Mouse (Mus musculus) layer of hippocampus, adult 11-12 months (tissue): ENCODE measurements around the gene Kndc1.

ENCODE experiments used
- DNase-seq: peaks from one replicate; pipeline ENCODE4 v3.0.0; 2022; ENCODE audit warnings: low spot score

Kndc1 gene

GRCm38 (mm10) chr7:139894655-139895557 is at the start of gene Kndc1:
Gene Kndc1, plus strand, starts transcription at chr7:139894696.
- DNase-seq = peak; percentile 80

DNA sequence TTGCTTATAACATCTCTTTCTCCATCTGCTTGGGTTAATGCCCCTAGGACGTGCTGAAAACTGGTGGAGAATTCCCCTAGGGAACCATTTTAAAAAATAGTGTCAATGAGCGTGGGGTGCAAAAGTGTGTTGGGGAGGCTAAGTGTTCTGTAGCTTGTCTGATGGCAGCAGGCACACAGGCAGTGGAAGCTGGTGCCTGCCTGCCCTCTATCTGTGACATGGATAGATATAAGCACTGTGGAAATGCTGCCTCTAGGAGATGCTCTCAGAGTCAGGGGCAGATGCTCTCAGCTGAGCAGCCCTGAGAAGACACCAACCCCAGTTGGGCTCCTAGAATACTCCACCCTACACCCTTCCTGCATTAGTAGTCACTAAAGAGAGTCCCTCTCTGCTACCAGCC is 49.4 kb upstream of the Kndc1 start:
- DNase-seq = no peak

DNA sequence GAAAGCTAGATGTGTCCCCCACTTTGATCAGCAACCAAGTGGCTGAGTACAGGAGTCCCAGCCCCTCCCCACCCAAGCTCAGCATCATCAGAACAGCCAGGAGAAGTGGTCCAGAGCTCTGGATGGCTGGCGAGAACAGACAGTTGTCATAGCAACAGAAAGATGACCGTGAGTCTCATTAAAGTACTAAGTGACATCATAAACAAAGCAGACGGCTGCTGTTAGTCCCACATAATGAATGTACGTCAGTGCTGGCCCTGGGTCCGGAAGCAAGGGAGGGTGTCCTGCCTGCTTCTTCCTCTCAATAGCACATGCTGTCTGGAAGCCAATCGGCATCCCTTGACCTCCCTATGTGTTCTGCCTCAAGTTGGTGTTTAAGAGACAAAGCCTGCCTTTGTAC is 44.3 kb upstream of the Kndc1 start:
- no peak for DNase-seq

DNA sequence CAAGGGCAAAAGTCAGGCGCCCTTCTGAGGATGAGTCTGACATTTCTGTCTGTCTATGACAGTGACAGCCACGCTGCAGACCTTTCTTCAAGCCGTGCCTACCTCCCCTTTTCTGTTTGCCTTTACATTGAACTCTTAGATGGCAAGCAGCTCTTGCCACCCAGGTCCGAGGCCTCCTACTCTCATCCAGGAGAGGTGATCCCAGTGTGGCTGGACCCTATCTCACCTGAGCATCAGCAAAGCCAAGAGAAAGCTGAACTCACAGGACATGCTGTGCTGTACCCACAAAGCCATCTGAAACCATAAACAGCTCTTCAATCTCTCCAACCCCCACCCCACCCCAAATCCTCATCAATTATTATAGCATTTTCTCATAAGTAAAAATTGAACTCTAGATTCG is 43.8 kb upstream of the Kndc1 start:
- no peak for DNase-seq

- peak; percentile 44 for DNase-seq
Measured at GRCm38 (mm10) chr7:139851098-139851497, 43.4 kb upstream of the Kndc1 start.

- no peak for DNase-seq
Measured at GRCm38 (mm10) chr7:139855261-139855660, 39.2 kb upstream of the Kndc1 start.

DNA sequence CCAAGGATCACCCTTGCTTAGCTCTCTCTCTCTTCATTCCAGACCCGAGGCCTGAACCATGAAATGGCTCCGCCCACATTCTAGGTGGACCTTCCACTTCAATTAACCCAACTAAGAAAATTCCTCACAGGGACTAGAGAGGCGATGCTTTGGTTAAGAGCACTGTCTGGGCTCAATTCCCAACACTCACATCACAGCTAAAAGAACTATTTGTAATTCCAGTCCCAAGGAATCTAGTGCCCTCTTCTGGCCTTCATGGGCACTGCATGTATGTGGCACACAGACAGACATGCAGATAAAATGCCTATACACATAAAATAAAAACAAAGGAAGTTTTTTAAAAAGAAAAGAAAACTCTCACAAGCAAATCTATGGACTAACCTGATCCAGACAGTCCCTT is 33.1 kb upstream of the Kndc1 start:
- peak; percentile 82 for DNase-seq

- no peak for DNase-seq
Measured at GRCm38 (mm10) chr7:139863076-139863475, 31.4 kb upstream of the Kndc1 start.

DNA sequence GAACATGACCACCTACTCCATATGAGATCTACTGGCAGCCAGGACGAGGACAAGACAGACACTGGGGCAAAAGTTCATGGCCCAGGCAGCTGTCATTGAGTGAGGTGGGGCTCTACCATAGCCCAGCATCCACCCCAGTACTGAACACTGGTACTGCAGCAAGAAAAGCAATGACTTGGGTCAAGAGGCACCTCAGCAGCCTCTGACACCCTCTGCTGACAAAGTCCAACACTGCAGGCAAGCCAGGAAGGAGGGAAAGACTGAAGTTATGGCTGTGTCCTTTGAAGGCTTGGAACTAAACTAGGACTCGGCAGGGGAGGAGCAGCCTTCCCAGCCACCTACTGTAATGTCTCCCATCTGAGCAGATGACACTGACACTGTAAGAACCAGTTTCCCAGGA is 30.2 kb upstream of the Kndc1 start:
- DNase-seq = no peak

DNA sequence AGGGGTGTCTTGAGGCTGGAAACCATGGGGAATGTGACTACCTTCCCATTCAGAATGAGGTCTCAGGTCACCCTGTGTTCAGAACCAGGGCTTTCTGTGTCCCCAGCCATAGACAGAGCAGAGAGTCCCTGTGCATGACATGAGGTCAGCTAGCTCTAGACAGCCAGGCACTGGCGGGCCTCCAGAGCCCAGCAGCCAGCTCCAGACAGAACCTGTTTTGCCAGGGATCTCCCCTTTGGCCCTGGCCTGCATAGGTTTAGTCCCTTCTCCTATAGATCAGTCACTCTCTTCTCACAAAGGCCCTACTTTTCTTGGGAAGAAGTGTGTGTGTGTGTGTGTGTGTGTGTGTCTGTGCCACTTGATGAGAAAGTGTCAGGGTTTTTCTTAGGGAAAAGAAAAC is 29.6 kb upstream of the Kndc1 start:
- DNase-seq = no peak

GRCm38 (mm10) chr7:139871014-139871413 is 23.5 kb upstream of the Kndc1 start:
- no peak for DNase-seq

- DNase-seq = peak; percentile 68
Measured at GRCm38 (mm10) chr7:139877167-139877792, 17.2 kb upstream of the Kndc1 start.

DNA sequence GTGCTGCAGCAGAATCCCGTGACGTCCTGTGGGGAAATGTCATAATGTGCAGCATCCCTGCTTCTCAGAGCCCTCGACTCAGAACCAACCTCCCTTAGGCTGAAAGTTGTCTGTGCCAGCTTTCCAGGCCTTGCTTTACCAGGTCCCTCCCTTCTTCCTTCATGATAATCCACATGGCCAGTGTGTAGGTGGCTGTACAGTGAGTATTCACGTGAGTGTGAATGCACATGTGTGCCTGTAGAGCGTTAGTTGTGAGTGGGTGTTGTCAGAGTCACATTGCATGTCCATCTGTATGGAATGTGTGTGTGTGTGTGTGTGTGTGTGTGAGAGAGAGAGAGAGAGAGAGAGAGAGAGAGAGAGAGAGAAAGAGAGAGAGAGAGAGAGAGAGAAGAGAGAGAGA is 16.4 kb upstream of the Kndc1 start:
- no peak for DNase-seq

GRCm38 (mm10) chr7:139878621-139879020 is 15.9 kb upstream of the Kndc1 start:
- no peak for DNase-seq

DNA sequence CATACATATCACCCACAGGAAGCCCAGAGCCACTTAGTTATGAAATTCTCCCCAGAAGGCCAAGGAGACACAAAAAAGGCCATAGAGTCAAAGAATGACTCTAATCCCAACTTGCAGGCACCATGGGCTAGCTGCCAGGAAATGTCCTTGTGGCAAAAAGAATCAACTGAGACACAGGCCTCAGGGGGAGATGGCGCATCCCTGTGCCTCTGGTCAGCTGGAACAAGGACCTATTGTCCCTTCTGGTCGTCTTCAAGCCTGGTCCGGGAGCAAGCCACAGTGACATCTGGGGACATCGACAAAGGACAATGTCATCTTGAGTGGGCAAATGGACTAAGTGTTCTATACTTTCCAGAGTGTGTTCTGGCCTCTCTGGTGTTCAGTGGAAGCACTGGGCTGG is 11.0 kb upstream of the Kndc1 start:
- no peak for DNase-seq

DNA sequence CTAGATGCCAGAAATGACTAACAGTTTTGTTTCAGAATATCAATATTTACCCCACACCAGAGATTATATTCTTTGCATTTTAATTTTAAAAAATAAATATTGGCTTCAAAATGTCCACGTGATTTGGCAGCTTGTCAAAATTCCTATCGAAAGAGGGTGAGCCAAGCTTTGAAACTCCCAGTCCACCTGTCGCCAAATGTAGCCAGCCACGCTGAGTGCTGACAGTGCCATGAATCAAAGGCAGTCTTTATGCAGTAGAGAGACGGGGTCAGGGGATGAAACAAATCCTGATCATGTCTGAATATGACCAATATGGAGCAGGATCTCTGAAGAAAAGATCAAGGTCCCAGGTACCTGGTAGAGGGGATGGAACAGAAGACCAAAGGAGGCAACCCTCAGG is 2.7 kb upstream of the Kndc1 start:
- no peak for DNase-seq

- DNase-seq = no peak
Measured at GRCm38 (mm10) chr7:139896271-139896670, 1.8 kb downstream of the Kndc1 start.

DNA sequence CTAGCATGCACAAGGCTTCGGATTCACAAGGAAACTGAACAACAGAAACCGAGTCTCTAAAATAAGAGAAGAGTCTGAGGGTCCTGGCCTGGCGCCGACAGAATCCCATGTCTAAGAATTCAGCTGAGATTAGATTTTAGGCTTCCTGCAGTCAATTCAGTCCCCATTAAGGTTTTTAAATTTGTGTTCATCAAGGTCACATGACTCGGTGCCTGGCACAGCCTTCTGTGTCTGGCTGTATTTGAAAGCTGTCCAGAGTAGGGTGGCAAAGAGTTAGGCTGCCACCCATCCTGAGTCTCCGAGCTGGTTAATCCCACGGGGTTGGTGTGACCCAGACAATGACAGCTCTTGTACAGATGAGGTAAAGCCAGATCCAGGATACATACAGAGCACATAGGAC is 2.3 kb downstream of the Kndc1 start:
- DNase-seq = no peak

GRCm38 (mm10) chr7:139898606-139899005 is 4.1 kb downstream of the Kndc1 start:
- DNase-seq = no peak

GRCm38 (mm10) chr7:139899505-139899904 is 5.0 kb downstream of the Kndc1 start:
- peak; percentile 63 for DNase-seq

DNA sequence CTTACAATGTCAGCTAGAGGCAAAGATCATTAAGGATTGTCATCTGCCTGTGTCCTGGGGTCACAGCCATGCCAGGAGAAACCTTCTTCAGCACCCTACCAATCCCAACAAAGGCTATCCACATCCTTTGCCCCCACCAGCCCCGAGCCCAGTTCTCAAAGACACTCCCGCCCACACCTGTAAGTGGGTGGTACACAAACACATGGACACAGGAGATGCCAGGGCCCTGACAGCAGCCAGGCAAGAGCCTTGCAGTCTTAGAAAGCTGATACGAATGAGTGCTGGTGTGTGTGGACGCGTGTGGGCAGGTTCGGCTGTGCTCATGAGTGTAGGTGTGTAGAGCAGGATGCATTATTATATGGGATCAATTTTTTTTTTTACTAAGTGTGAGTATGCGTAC is 6.0 kb downstream of the Kndc1 start:
- no peak for DNase-seq

DNA sequence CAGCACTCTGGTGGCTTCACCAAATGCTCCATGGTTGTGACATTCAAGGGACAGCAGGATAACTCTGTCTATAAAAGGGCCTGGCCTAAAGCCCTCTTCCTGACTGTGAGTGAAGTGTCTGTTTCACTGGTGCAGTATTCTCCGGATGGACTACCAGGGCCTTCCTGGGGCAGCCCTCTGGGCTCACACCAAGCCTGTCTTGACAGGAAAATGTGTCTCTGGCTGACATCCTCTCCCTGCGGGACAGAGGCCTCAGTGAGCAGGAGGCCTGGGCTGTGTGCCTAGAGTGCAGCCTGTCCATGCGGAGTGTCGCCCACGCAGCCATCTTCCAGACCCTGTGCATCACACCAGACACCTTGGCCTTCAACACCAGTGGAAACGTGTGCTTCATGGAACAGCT is 6.4 kb downstream of the Kndc1 start:
- DNase-seq = no peak

DNA sequence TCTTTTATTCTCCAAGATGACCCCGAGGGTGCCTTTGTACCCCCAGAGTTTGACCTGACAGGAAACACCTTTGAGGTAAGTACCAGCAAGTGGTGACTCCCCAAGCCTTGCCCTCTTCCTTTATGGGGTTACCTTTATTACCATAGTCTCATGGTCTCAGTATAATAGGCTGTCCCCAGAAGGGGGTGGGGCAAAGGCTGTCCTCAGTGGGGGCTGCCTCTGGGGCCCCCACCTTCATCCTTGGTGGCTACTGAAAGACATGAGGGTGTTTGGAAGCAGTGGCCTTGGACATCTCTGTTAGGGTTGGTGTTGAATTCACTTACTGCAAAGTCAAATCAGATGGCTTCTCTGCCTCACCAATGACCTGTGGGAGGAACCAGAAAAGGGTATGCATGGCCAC is 7.5 kb downstream of the Kndc1 start:
- DNase-seq = no peak

DNA sequence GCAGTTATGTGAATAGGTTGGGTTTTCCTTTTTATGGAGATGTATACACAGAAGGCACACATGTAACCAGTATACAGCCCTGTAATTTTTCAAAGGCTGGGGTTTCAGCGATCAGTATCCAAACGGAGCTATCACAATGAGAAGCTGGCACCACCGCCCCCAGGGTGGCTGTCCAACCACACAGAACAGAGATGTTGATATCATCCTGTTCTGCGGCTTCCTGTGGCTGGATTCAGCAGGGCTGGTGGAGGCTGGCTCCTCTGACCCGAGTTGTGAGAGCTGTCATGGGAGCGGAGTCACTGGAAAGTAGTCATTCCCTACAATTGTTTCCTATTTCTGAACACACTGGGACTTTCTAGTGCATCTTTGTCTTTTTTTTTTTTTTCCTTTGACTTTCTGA is 10.8 kb downstream of the Kndc1 start:
- DNase-seq = no peak
